Mouse (Mus musculus): Measurements from ENCODE around the gene S100a2. TPM values are rescaled to one million over a fixed set of nuclear protein-coding genes. Genes with fewer than 3 reads are reported as not detected.

The S100a2 gene
- polyA plus RNA-seq, 1 experiment from 2014 or later = not detected

- 69% methylated on average over 10 of the region's 10 CpGs for WGBS
- H3K9ac ChIP-seq (replicated peaks; ENCODE audit: low read depth, low read length) = no peak overlapping the region
- no peaks in the 10 kb centered on the region for H3K9me3 ChIP-seq (ENCODE audit: control insufficient read depth, low read length)
- no peaks in the 10 kb centered on the region for H3K27me3 ChIP-seq (replicated peaks; ENCODE audit: control insufficient read depth, insufficient read depth, low read length)
- H3K4me3 ChIP-seq (replicated peaks; ENCODE audit: low read length) = no peak overlapping the region
- no peaks in the 10 kb centered on the region for H3K36me3 ChIP-seq (ENCODE audit: control insufficient read depth, insufficient read depth)
- H3K27ac ChIP-seq (ENCODE audit: low read length) = no peak overlapping the region
- no peak overlapping the region for H3K4me2 ChIP-seq (ENCODE audit: low read length)
- ATAC-seq = no peak
- no peaks in the 10 kb centered on the region for H3K4me1 ChIP-seq (replicated peaks; ENCODE audit: control insufficient read depth, insufficient read depth, low read length)
Measured at GRCm38 (mm10) chr3:90576351-90577001, 13.6 kb upstream of the S100a2 start.

- H3K36me3 ChIP-seq (ENCODE audit: control insufficient read depth, insufficient read depth) = no peaks in the 10 kb centered on the region
- no peak for ATAC-seq
- H3K9me3 ChIP-seq (ENCODE audit: control insufficient read depth, low read length) = no peaks in the 10 kb centered on the region
- H3K27me3 ChIP-seq (replicated peaks; ENCODE audit: control insufficient read depth, insufficient read depth, low read length) = no peaks in the 10 kb centered on the region
- H3K4me1 ChIP-seq (replicated peaks; ENCODE audit: control insufficient read depth, insufficient read depth, low read length) = no peaks in the 10 kb centered on the region
- no peak overlapping the region for H3K4me3 ChIP-seq (replicated peaks; ENCODE audit: low read length)
- H3K9ac ChIP-seq (replicated peaks; ENCODE audit: low read depth, low read length) = no peak overlapping the region
- WGBS = 80% methylated on average over 7 of the region's 7 CpGs
- no peak overlapping the region for H3K27ac ChIP-seq (ENCODE audit: low read length)
- no peak overlapping the region for H3K4me2 ChIP-seq (ENCODE audit: low read length)
Measured at GRCm38 (mm10) chr3:90579433-90579832, 10.6 kb upstream of the S100a2 start.

- H3K9ac ChIP-seq (replicated peaks; ENCODE audit: low read depth, low read length) = no peak overlapping the region
- no peak overlapping the region for H3K4me3 ChIP-seq (replicated peaks; ENCODE audit: low read length)
- H3K36me3 ChIP-seq (ENCODE audit: control insufficient read depth, insufficient read depth) = no peaks in the 10 kb centered on the region
- no peaks in the 10 kb centered on the region for H3K4me1 ChIP-seq (replicated peaks; ENCODE audit: control insufficient read depth, insufficient read depth, low read length)
- H3K27me3 ChIP-seq (replicated peaks; ENCODE audit: control insufficient read depth, insufficient read depth, low read length) = no peaks in the 10 kb centered on the region
- H3K27ac ChIP-seq (ENCODE audit: low read length) = no peak overlapping the region
- no peaks in the 10 kb centered on the region for H3K9me3 ChIP-seq (ENCODE audit: control insufficient read depth, low read length)
- 92% methylated on average over 5 of the region's 5 CpGs for WGBS
- H3K4me2 ChIP-seq (ENCODE audit: low read length) = no peak overlapping the region
- no peak for ATAC-seq
Measured at GRCm38 (mm10) chr3:90581141-90581540, 8.9 kb upstream of the S100a2 start.

- Histone ChIP-seq H3K9me3 (ENCODE audit: control insufficient read depth, low read length) (no peaks in the 10 kb centered on the region), H3K36me3 (ENCODE audit: control insufficient read depth, insufficient read depth) (no peaks in the 10 kb centered on the region), H3K4me3 (replicated peaks; ENCODE audit: low read length) (no peak overlapping the region), H3K9ac (replicated peaks; ENCODE audit: low read depth, low read length) (no peak overlapping the region), H3K4me2 (ENCODE audit: low read length) (no peak overlapping the region), H3K4me1 (replicated peaks; ENCODE audit: control insufficient read depth, insufficient read depth, low read length) (no peaks in the 10 kb centered on the region), H3K27ac (ENCODE audit: low read length) (no peak overlapping the region), H3K27me3 (replicated peaks; ENCODE audit: control insufficient read depth, insufficient read depth, low read length) (no peaks in the 10 kb centered on the region)
- ATAC-seq = no peak
- 97% methylated on average over 1 of the region's 1 CpGs for WGBS
Measured at GRCm38 (mm10) chr3:90582156-90582555, 7.9 kb upstream of the S100a2 start.

- Histone ChIP-seq H3K27me3 (replicated peaks; ENCODE audit: control insufficient read depth, insufficient read depth, low read length) (no peaks in the 10 kb centered on the region), H3K4me3 (replicated peaks; ENCODE audit: low read length) (no peak overlapping the region), H3K36me3 (ENCODE audit: control insufficient read depth, insufficient read depth) (no peaks in the 10 kb centered on the region), H3K9me3 (ENCODE audit: control insufficient read depth, low read length) (no peaks in the 10 kb centered on the region), H3K4me1 (replicated peaks; ENCODE audit: control insufficient read depth, insufficient read depth, low read length) (no peaks in the 10 kb centered on the region), H3K4me2 (ENCODE audit: low read length) (no peak overlapping the region), H3K27ac (ENCODE audit: low read length) (no peak overlapping the region), H3K9ac (replicated peaks; ENCODE audit: low read depth, low read length) (no peak overlapping the region)
- WGBS = 90% methylated on average over 4 of the region's 4 CpGs
- ATAC-seq = no peak
Measured at GRCm38 (mm10) chr3:90582556-90582955, 7.5 kb upstream of the S100a2 start.

GRCm38 (mm10) chr3:90583893-90584292, 6.2 kb upstream of the S100a2 start:
- Histone ChIP-seq H3K4me2 (ENCODE audit: low read length) (no peak overlapping the region), H3K36me3 (ENCODE audit: control insufficient read depth, insufficient read depth) (no peaks in the 10 kb centered on the region), H3K9me3 (ENCODE audit: control insufficient read depth, low read length) (no peaks in the 10 kb centered on the region), H3K27ac (ENCODE audit: low read length) (no peak overlapping the region), H3K9ac (replicated peaks; ENCODE audit: low read depth, low read length) (no peak overlapping the region), H3K4me1 (replicated peaks; ENCODE audit: control insufficient read depth, insufficient read depth, low read length) (no peaks in the 10 kb centered on the region), H3K4me3 (replicated peaks; ENCODE audit: low read length) (no peak overlapping the region), H3K27me3 (replicated peaks; ENCODE audit: control insufficient read depth, insufficient read depth, low read length) (no peaks in the 10 kb centered on the region)
- ATAC-seq = no peak
- WGBS = 51% methylated on average over 3 of the region's 3 CpGs

- H3K9ac ChIP-seq (replicated peaks; ENCODE audit: low read depth, low read length) = no peak overlapping the region
- peak; percentile 59; the same call in 1 of the 2 replicates for ATAC-seq
- no peaks in the 10 kb centered on the region for H3K36me3 ChIP-seq (ENCODE audit: control insufficient read depth, insufficient read depth)
- H3K4me1 ChIP-seq (replicated peaks; ENCODE audit: control insufficient read depth, insufficient read depth, low read length) = no peaks in the 10 kb centered on the region
- no peak overlapping the region for H3K27ac ChIP-seq (ENCODE audit: low read length)
- no peak overlapping the region for H3K4me2 ChIP-seq (ENCODE audit: low read length)
- no peak overlapping the region for H3K4me3 ChIP-seq (replicated peaks; ENCODE audit: low read length)
- H3K27me3 ChIP-seq (replicated peaks; ENCODE audit: control insufficient read depth, insufficient read depth, low read length) = no peaks in the 10 kb centered on the region
- no peaks in the 10 kb centered on the region for H3K9me3 ChIP-seq (ENCODE audit: control insufficient read depth, low read length)
- WGBS = 35% methylated on average over 5 of the region's 5 CpGs
Measured at GRCm38 (mm10) chr3:90585595-90585994, 4.5 kb upstream of the S100a2 start.

- H3K9me3 ChIP-seq (ENCODE audit: control insufficient read depth, low read length) = no peaks in the 10 kb centered on the region
- H3K9ac ChIP-seq (replicated peaks; ENCODE audit: low read depth, low read length) = no peak overlapping the region
- H3K27me3 ChIP-seq (replicated peaks; ENCODE audit: control insufficient read depth, insufficient read depth, low read length) = no peaks in the 10 kb centered on the region
- H3K4me3 ChIP-seq (replicated peaks; ENCODE audit: low read length) = no peak overlapping the region
- no peak overlapping the region for H3K4me2 ChIP-seq (ENCODE audit: low read length)
- 84% methylated on average over 15 of the region's 15 CpGs for WGBS
- no peaks in the 10 kb centered on the region for H3K36me3 ChIP-seq (ENCODE audit: control insufficient read depth, insufficient read depth)
- no peak for ATAC-seq
- no peaks in the 10 kb centered on the region for H3K4me1 ChIP-seq (replicated peaks; ENCODE audit: control insufficient read depth, insufficient read depth, low read length)
- H3K27ac ChIP-seq (ENCODE audit: low read length) = no peak overlapping the region
Measured at GRCm38 (mm10) chr3:90586016-90586643, 3.9 kb upstream of the S100a2 start.

GRCm38 (mm10) chr3:90586906-90587305, 3.1 kb upstream of the S100a2 start:
- no peaks in the 10 kb centered on the region for H3K4me1 ChIP-seq (replicated peaks; ENCODE audit: control insufficient read depth, insufficient read depth, low read length)
- no peak overlapping the region for H3K4me3 ChIP-seq (replicated peaks; ENCODE audit: low read length)
- H3K9ac ChIP-seq (replicated peaks; ENCODE audit: low read depth, low read length) = no peak overlapping the region
- no peaks in the 10 kb centered on the region for H3K9me3 ChIP-seq (ENCODE audit: control insufficient read depth, low read length)
- no peaks in the 10 kb centered on the region for H3K36me3 ChIP-seq (ENCODE audit: control insufficient read depth, insufficient read depth)
- no peak overlapping the region for H3K4me2 ChIP-seq (ENCODE audit: low read length)
- H3K27me3 ChIP-seq (replicated peaks; ENCODE audit: control insufficient read depth, insufficient read depth, low read length) = no peaks in the 10 kb centered on the region
- WGBS = 75% methylated on average over 10 of the region's 10 CpGs
- ATAC-seq = no peak
- no peak overlapping the region for H3K27ac ChIP-seq (ENCODE audit: low read length)
